In genomic region chr4:65325816-65326215, GRCm38 (mm10) we compare ENCODE assay signal across 30 mouse cellular contexts.
"Had no signal": no experiment of that assay in that cellular context is flagged by ENCODE, and none has a peak within 500 bp of the region (broad histone marks: within the 10 kb centered on the region; RNA-seq: fewer than 3 reads in every experiment).

No protein-coding gene starts in this region.

- H3K36me3 ChIP-seq: limb, embryonic 10.5 days; limb, embryonic 12.5 days; limb, embryonic 13.5 days; limb, embryonic 15.5 days; liver, embryonic 12.5 days; liver, embryonic 13.5 days; liver, embryonic 15.5 days; lung, embryonic 15.5 days; midbrain, embryonic 12.5 days; midbrain, embryonic 13.5 days; midbrain, embryonic 15.5 days had no signal

- H3K9ac ChIP-seq: limb, embryonic 12.5 days; limb, embryonic 13.5 days; limb, embryonic 15.5 days; liver, embryonic 12.5 days; liver, embryonic 13.5 days; liver, embryonic 14.5 days; liver, embryonic 15.5 days; liver, postnatal 0 days; lung, embryonic 14.5 days; lung, embryonic 15.5 days; midbrain, embryonic 12.5 days; midbrain, embryonic 13.5 days; midbrain, embryonic 15.5 days had no signal

- H3K9me3 ChIP-seq: limb, embryonic 10.5 days; limb, embryonic 12.5 days; limb, embryonic 13.5 days; limb, embryonic 15.5 days; liver, embryonic 12.5 days; liver, embryonic 13.5 days; liver, embryonic 15.5 days; lung, embryonic 15.5 days; midbrain, embryonic 10.5 days; midbrain, embryonic 12.5 days; midbrain, embryonic 13.5 days; midbrain, embryonic 15.5 days had no signal

- H3K27me3 ChIP-seq: limb, embryonic 12.5 days; limb, embryonic 13.5 days; limb, embryonic 15.5 days; liver, embryonic 12.5 days; liver, embryonic 13.5 days; liver, embryonic 15.5 days; lung, embryonic 15.5 days; megakaryocyte, embryonic 14.5 days; midbrain, embryonic 12.5 days; midbrain, embryonic 13.5 days; midbrain, embryonic 15.5 days had no signal

- H3K4me3 ChIP-seq: left cerebral cortex, adult 2 months; limb, embryonic 10.5 days; limb, embryonic 12.5 days; limb, embryonic 13.5 days; limb, embryonic 15.5 days; liver, embryonic 12.5 days; liver, embryonic 13.5 days; liver, embryonic 15.5 days; lung, embryonic 15.5 days; megakaryocyte, embryonic 14.5 days; midbrain, embryonic 10.5 days; midbrain, embryonic 12.5 days; midbrain, embryonic 13.5 days; midbrain, embryonic 15.5 days; myocyte had no signal

- ATAC-seq: liver, embryonic 12.5 days; liver, postnatal 0 days; lung, postnatal 0 days; midbrain, embryonic 13.5 days; midbrain, embryonic 15.5 days had no signal

- H3K4me2 ChIP-seq: limb, embryonic 12.5 days; limb, embryonic 13.5 days; limb, embryonic 15.5 days; liver, embryonic 11.5 days; liver, embryonic 12.5 days; liver, embryonic 13.5 days; liver, embryonic 15.5 days; lung, embryonic 14.5 days; lung, embryonic 15.5 days; midbrain, embryonic 12.5 days; midbrain, embryonic 13.5 days; midbrain, embryonic 15.5 days had no signal

- H3K27ac ChIP-seq: left cerebral cortex, adult 2 months; limb, embryonic 10.5 days; limb, embryonic 12.5 days; limb, embryonic 13.5 days; limb, embryonic 15.5 days; liver, embryonic 12.5 days; liver, embryonic 13.5 days; liver, embryonic 14.5 days; liver, embryonic 15.5 days; lung, embryonic 15.5 days; macrophage; midbrain, embryonic 10.5 days; midbrain, embryonic 12.5 days; midbrain, embryonic 13.5 days; midbrain, embryonic 15.5 days had no signal

- H3K4me1 ChIP-seq: limb, embryonic 15.5 days; liver, embryonic 12.5 days; liver, embryonic 13.5 days; liver, embryonic 15.5 days; lung, embryonic 15.5 days; megakaryocyte, embryonic 14.5 days; midbrain, embryonic 10.5 days; midbrain, embryonic 12.5 days; midbrain, embryonic 15.5 days had no signal

- DNase-seq: left cerebral cortex, postnatal 4 days; liver; liver, embryonic 13.5 days; liver, postnatal 0 days; lung, adult 18-20 months; lung, adult 2 months; lung, embryonic 14.5 days; lung, postnatal 10 days; lung, postnatal 14 days; lung, postnatal 36 days; lung, postnatal 4 days; midbrain, embryonic 14.5 days had no signal
